Mouse (Mus musculus) layer of hippocampus, postnatal 10 days (tissue): ENCODE measurements around the gene Akap13. TPM values are rescaled to one million over a fixed set of nuclear protein-coding genes. Genes with fewer than 3 reads are reported as not detected.
A peak's percentile ranks its signal among the peaks of the same experiment; 100 is the strongest.
"Not testable (repeated sequence)": the region's sequence is repeated elsewhere in the genome, so short reads cannot be mapped to it uniquely, and the experiment has no call there.

ENCODE experiments used
- DNase-seq, 2 experiments: peaks; one replicate each; pipeline ENCODE4 v3.0.0; 2021; ENCODE audit warnings: low spot score in 2 of 2
- total RNA-seq, 2 experiments: library from RNA; stranded (reverse); gene quantifications; 2 replicates each; pipeline ENCODE4 v1.2.3; 2021

The Akap13 gene
- total RNA-seq, 2 experiments from 2014 or later, result 53.5 to 57.1 TPM

DNA sequence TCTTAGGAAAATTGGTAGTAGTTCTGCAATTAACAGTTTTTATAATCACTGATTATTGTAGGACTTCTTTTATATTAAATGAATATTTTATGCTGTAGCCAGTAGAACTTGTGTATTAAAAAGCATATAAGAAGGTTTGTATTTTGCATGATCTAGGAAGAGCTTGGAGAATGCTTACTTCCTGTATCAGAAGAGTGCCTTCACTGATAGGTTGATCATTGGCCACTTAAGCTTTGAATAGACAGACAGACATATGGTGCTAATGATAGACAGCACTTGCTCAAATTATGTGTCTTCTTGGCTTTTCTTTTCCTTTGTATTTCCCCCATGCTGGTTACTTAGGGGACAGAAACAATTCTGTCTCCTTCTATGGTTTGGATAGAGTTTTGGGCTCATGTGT is 139.9 kb downstream of the Akap13 start:
- DNase-seq, result no peak

DNA sequence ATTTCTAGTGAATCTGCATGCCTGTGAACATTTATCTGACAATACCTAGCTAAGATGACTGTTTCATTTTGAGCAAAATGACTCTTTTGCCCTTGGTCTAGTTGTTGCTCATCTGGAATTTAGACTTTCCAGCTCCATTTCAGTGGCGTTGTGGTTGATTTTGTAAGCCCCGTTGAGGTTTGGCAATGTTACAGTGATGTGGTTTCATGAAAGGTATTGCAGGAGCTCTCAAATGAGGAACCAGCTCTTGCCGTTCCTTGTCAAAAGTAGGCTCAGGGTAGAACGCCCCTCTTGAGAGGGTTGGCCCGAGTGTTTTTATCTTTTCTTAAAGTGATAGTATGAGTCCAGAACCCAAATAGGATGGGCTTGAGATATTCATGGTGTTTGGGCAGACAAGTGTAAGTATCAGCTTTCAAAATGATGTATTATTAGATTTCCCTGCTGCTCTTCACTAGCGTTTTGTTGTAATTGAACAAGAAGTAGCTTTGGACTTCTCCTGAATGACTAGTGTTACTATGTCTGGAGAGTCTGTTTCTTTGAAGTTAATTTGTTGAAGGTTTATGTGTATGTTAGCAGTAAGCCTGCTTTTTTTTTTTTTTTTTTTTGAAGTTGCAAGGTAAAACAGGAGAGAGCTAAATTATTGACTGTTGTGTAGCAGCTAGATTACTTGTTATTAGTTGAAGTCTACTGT is 140.9 kb downstream of the Akap13 start:
- DNase-seq, result no peak

GRCm38 (mm10) chr7:75597840-75598239 is 142.5 kb downstream of the Akap13 start:
- DNase-seq, result no peak

DNA sequence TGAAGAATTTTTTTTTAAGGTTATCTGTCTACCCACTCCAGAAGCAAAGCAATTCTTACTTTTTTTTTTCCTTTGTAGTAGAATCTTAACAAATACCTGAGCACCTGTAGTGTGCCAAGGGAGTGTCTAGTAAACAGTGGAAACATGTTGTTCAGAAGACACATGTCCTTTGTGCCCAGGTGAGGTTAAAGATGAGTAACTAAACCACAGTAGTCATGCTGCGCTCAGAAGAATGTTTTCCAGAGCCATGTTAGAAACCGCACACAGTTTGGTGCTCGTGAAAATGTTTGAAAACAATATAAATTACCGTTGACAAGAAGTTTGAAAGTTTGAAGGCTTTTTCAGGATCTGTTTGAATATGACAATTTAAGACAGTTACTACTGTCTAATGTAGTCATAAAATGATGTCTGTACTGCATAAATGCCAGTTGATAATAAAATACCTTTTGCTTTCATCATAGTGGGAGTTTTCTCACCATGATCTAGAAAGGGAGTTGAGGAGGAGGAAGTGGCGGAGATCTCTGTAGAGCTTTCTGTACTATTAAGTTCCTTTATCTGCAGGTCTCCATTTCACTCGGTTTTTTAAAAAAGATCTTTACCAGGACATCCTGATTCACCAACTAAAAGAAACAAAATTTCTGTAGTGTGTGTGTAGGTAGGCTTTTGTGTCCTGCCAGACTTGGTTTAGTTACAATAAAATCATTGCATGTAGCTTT is 145.2 kb downstream of the Akap13 start:
- DNase-seq, result no peak

GRCm38 (mm10) chr7:75607248-75607647 is 151.9 kb downstream of the Akap13 start:
- no peak for DNase-seq

DNA sequence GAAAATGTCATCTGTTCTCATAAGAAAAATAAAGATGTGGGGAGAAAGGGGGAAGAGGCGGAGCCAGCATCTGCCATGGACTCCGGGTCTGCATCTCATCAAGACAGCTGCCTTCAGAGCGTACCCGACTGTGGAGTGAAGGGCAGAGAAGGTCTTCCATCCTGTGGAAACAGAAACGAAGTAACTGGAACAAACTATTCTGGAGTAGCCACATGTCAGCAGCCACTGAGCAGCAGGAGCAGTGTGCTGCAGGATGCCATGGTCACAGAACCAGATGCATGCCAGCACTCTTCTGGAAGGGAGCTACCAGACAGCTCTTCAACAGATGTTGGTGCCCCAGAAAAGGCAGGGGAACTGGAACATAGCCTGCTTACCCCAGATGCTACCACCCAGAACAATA is 153.4 kb downstream of the Akap13 start:
- DNase-seq, result no peak

GRCm38 (mm10) chr7:75609456-75610262 is 154.3 kb downstream of the Akap13 start:
- no peak for DNase-seq

DNA sequence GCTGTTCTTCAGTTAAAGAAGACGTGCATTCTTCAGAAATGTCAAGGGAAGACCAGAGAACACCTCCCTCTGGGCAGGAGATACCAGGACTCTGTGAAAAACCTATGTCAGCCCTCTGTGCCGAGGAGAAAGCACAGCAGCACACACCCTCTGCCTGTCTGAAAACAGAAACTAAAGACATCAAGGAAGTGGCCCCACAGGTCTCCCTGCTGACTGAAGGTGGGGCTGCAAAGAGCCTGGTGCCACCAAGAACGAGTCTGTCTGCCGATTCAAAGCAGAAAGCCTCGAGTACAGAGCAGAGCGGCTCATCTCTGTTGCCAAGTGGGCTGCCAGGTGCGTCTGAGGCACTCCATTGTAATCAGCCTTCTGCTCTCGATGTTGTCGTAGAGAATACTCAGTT is 155.1 kb downstream of the Akap13 start:
- no peak for DNase-seq

DNA sequence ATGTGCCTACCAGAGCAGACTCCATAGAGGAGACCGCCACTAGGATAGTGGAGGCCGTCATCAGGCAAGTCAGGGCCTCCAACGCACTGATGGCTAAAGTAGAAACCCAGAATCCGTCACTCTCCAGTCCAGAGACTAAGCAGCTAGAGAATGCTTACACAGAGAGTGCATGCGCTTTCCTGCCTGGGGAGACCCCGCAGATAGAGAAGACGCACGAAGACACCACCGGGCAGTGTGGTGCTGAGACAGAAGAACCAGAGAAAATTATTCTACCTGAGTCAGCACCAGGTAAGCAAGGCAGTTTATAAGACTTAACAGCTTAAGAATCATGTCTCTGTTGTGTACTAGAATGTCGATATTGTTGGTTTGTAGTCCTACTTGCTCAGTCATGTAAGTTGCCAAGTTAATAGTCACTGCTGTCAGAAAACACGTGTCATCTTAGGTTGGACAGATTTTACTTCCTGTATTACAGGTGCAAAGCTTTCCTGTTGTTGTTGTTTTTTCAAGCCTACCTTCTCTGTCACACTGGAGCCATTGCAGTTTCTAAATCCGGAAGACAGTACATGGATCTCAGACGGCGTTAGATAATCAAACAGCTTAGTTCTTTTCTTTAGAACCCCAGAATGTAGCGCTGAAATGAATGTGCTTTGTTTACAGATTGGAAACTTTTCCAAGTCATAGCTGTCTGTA is 156.1 kb downstream of the Akap13 start:
- DNase-seq, result no peak

DNA sequence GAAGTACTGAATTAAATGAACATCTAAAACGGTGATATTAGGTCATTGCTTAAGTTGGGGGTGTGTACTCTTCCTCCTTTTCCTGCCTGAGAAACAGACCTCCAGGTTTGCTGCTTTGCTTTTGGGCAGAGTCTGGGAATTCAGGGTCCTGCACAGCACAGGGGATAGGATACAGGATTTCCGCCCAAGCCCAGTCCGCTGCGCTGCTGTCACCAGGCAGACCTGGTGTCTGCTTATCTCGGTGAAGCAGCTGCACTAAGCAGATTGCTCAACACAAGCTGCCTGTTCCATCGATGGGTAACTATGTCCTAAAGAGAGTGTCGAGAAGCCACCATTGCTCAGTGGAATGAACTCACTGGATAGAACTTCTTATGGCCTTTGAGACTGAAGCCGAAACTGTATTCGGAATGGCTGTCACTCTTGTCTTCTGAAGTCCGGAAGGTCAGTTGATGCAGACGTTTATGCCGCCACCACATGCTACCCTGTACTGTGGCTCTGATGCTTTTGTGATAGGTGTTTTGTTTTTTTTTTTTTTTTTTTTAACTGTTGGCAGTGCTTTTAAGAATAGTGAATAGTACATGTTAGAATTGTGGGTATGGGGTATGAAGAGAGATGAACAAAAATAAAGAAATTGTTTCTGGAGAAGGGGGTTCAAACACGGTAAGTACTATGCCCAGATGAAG is 156.8 kb downstream of the Akap13 start:
- peak; percentile 25 to 31 for DNase-seq

DNA sequence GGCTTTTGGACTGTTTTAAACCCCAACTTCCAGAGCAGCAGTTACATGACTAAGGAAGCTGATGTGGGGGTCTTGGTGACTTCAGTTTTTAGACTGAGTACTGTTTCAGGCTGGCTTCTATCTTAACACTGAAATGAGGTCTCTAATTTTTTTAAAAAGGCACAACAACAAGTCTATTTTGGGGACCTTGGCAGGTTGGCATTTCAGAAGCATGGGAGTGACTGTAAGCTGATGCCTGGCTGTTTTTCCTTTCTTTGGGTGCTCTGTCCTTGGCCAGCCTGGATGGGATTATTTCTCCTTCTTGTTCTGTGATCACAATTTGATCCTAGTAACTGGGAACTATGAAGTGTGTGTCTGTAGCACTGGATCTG is 157.3 kb downstream of the Akap13 start:
- DNase-seq, result no peak

DNA sequence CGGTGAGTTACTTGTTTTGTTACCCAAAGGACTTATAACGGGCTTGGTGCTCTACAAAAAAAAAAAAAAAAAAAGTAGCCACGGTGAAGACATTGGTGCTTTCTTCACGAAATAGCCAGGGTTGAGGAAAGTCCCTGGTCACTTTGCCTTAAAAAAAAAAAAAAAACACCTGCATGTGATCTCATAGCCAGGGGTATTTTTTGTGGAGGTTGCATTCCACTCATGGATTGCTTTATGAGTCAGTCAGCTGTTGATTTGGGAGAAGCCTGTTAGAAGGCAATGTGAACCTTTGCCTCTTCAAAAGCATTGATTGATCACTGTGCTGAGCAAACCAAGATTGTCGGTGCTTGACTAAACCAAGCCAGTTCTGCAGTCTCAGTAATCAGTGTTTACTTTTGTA is 157.9 kb downstream of the Akap13 start:
- DNase-seq, result no peak

DNA sequence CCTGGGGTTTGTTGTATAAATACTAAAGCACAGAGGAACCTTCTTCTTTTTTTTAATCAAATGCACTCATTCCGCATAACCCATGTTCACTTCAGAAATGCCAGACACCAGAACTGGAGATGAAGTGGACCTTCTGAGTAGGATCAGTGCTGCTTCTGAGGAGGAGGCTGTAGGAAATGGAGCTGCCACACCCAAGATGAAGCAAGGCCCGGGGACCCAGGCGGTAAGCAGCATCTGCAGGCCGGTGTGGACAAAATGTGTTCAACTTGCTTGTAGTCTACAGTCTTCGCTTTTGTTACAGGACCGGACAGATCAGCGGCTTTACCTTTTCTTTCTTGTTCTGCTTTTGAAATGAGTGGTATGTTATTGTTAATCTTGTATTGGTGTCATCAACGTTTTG is 159.5 kb downstream of the Akap13 start:
- DNase-seq, result no peak

GRCm38 (mm10) chr7:75617246-75617645 is 161.9 kb downstream of the Akap13 start:
- not testable (repeated sequence) for DNase-seq

DNA sequence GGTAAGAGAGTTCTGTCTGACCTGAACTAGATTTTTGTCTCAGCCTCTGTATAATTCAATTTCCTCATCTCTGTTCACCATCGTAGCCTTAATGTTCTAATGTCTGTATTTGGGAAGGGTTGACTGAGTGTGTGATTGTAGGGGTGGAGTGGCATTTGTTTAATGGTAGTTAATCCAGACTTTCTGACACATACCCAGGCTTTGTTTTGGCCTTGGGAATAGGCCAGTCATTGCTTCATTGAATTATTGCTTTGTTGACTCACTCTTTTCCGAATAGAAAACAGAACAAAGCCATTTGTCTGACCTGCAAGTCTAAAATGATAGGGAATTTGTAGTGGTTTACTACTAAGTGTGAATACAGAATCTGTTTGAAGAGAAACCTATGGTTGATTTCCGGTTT is 163.4 kb downstream of the Akap13 start:
- no peak for DNase-seq

DNA sequence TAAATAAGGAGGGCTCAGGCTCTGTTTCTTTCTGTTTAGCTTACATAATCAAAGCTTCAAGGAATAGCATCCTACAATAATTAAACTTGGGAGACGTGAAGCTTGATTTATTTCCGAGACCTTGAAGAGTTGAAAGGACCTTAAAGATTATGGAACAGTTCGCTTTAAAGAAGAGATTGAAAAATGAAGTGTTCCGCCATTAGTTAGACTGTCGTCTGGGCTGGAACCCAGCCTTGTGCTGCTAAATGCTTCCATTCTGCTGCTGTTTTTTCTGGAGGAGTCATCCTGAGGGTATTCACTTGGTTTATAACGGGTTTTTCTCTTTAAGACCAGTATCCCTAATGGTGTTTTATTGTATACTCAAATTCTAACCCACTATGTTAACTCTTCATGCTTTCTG is 164.5 kb downstream of the Akap13 start:
- DNase-seq, result no peak

DNA sequence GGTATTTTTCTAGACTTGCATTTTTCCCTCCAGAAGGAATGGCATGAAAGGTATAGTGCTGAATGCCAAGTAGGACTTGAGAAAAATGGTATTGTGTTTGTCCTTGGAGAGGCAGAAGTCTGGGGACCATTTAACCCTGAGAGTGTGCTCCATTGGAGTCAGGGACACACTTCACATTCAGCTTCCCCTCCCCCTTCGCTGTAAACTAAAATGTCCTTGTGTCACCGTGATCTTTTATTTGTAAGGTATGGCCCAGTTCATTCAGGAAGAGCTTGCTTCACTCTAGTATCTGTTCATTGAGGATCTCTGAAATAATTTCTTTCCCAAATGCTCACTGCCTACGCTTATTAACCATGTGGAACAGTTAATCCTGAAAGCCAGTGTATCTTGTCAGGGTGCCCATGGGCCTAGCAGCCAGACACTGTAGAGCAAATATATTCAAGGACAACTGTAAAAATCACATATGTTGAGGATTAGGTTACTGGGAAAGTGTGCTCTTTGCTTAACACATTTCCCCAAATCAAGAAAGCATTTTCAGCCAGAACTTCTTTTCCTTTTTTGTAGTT is 165.1 kb downstream of the Akap13 start:
- DNase-seq, result no peak

GRCm38 (mm10) chr7:75620976-75621375 is 165.6 kb downstream of the Akap13 start:
- no peak for DNase-seq

DNA sequence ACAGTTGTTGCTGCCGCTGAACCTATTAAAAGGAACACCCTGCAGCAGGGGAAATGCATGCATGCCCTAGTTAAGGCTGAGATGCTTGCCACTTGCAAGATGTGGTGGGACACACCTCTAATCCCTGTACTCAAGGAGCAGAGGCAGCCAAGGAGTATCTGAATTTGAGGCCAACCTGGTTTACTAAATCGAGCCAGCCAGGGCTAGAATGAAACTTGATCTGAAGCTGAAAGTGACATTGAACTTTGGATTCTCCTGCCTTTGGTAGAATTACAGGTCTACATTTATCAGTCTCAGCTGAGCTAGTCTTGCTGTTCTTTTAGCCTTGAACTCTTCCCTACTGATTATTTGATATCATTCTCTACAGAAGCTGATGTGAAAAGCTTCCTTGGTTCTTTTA is 172.5 kb downstream of the Akap13 start:
- DNase-seq, result no peak

DNA sequence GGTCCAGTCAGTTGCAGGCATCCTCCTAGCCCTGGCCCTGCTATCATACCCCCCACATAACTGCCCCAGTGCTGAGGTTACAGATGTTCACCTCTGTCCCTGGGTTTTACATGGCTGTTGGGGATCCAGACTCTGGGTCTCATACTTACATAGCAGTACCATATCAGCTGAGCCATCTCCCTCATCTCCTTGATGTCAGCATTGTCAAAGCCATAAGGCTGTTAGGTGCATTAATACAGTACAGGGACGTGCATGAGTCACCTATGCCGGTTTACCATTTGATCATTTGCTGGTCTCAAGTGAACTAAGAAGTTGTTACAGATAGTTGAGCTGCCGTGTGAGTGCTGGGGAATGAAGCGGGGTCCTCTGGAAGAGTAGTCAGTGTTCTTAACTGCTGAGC is 174.3 kb downstream of the Akap13 start:
- no peak for DNase-seq

DNA sequence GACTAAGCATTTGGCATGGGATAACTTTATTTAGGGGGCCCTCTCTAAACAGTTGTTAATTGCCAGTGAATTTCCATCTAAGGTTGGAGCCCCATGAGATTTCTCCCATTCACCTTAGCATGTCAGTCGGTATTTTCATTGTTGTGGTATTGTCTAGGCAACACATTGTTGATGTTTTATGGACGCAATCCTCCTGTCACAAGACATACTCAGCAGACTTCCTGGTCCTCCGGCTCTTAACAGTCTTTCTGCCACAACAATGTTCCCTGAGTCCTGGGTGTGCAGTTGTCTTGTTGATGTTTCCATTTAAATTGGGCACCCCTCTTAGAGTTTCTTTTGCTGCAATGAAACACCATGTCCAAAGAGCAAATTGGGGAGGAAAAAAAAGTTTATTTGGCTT is 177.6 kb downstream of the Akap13 start:
- DNase-seq, result no peak
